Mouse (Mus musculus) spleen, postnatal 36 days (tissue): ENCODE measurements around the gene Kyat1.
"Not testable (repeated sequence)": the region's sequence is repeated elsewhere in the genome, so short reads cannot be mapped to it uniquely, and the experiment has no call there.

ENCODE experiments used
- DNase-seq, 2 experiments: peaks; one replicate each; pipeline ENCODE4 v3.0.0; 2022; ENCODE audit warnings: low spot score in 2 of 2, mixed read lengths in 1 of 2

The Kyat1 gene

DNA sequence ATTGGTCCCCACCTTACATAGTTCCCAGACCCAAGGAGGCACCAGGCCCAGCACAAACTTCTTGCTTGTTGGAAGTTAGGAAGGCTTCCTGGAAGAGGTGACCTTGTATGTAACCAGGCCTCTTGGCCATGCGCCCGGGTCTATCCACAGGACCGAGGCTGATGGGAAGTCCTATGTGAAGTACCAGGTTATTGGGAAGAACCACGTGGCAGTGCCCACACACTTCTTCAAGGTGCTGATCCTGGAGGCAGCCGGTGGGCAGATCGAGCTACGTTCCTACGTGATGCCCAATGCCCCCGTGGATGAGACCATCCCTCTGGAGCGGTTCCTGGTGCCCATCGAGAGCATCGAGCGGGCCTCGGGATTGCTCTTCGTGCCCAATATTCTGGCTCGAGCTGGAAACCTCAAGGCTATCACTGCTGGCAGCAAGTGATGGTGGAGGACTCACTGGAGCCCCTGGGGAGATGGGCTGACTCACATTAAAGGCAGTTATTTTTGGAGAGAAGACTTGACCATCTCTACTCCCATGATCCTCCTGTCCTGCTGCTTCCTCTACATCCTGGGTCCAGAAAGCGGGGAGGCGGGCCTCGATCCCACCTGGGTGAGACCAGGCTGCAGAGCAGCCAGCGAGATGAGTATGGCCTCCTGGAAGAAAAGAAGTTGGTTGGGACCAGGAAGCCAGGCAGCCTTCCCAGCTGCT, 32.0 kb downstream of the Kyat1 start:
- no peak for DNase-seq

DNA sequence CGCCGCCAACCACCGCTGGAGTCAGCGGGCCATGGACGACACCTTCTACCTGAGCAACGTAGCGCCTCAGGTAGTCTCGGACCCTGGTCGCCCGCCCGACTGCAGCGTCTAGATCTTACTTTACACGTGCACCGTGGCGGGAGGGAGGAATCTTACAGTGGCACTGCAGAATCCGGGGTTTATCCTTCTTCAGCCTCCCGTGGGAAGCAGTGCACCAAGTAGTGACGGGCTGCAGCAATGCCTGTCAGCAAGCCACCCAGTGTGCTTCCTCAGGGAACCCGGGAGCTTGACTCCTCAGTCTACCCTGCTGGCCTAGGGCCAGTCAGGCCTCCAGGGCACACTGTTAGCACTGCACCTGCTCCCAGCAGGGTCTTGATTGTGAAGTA, 33.7 kb downstream of the Kyat1 start:
- DNase-seq = no peak

DNA sequence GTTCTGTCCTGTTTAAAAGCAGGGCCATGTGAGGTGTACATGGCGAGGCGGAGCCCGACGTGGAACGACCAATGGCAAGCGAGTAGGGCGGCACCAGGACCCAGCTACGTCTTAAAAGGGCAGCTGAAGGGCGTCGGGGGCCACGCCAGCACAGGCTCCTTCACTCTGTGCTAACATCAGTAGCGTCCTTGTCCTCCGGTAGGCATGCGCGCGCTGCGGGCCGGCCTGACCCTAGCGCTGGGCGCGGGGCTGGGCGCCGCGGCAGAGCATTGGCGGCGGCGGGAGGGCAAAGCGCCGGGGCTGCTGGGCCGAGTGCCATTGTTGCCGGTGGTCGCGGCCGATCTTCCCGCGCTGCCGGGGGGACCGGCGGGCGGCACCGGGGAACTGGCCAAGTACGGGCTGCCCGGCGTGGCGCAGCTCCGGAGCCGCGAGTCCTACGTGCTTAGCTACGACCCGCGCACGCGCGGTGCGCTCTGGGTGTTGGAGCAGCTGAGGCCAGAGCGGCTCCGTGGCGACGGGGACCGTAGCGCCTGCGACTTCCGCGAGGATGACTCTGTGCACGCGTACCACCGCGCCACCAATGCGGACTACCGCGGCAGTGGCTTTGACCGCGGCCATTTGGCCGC, 34.2 kb downstream of the Kyat1 start, which contains the start of gene Endog:
TSS of gene Endog (plus strand) at position 123 of the 626 bp plus-strand sequence.
- DNase-seq = peak; percentile 84 to 87

DNA sequence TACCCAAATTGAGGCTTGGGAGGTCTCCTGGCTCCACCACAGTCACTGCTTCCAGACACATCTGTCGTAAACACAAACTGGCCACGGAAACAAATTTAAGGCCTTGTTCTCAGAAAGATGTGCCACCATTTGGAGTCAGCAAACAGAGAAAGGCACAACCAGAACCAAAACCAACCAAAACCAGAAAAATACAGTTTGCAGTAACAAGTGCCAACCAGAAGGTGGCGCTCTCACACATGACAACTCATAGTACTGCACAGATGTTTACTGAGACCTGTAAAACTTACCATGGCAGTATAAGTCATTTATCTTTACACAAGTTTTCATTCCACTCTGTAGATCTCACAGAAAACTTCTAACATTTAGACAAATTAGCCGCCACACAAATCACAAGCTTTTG, 39.0 kb downstream of the Kyat1 start:
- DNase-seq = no peak

DNA sequence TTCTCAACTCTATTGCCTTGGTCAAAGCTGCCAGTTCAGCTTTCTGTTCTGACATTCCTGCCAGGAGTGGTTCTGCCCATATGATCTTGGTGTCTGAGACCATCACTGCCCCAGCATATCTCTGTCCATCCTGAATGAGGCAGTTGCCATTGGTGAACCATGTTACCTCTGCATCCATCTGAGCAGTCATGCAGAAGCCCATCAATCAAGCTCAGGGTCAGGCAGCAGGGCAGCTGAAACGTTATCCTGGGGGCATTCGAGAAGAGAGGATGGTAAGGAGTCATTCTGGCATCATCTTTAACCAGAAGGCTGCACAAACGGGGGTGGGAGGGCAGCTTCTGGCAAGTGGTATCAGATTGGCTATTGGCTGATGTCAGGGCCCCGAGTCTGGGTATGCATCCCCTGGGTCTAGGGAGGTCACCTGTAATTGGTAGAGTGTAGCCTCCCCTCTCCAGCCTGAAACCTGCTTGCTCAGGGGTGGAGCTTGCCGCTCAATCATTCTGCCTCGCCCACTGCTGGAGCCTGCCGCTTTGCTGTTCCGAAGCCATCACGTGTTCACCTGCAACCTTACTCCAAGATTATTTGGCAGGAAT, 41.2 kb downstream of the Kyat1 start:
- DNase-seq = no peak

DNA sequence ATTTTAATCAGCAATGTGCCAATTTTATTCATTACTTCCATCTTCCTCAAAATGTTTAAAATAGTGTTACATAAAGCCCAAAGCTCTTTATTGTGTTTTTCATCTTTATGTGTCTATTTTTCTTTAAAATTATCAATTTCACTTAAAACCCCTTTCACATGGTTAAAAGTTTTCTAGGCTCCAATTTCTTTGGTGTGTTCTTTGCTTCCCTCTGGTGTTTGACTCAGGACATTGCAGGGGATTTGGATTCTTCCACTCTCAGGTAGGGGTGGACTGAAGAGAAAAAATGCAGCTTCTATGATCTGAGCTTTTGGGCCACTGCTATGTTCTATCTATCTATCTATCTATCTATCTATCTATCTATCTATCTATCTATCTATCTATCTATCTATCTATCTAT, 43.8 kb downstream of the Kyat1 start:
- DNase-seq = peak in 1 of 2 experiments; percentile 25

DNA sequence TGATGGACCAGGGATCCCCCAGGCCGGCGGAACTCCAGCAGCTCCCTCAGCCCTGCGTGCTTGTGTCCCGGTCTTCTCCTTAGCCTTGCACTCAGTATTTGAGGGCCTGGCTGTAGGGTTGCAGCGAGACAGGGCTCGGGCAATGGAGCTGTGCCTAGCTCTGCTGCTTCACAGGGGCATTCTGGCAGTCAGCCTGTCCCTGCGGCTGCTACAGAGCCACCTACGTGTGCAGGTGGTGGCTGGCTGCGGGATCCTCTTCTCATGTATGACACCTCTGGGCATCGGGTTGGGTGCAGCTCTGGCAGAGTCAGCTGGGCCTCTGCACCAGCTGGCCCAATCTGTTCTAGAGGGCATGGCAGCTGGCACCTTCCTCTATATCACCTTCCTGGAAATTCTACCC, 45.8 kb downstream of the Kyat1 start:
- not testable (repeated sequence) for DNase-seq

DNA sequence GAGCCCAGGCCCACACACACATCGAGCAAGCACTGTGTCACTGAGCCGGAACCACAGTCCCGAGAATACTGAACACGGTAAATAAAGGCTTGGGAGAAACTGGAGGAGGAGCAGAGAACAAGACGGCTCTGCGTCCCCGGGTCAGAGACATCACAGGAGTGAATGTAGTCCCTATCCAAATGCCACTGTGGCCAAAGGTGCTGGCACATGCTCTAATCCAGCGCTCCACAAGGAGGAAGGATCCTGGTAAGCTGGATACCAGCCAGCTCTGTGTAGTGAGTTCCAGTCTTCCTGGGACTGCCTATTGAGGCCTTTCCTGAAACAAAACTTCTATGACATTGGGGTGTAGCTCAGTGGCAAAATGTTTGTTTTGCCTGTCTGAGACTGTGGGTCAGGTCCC, 53.0 kb downstream of the Kyat1 start:
- no peak for DNase-seq

DNA sequence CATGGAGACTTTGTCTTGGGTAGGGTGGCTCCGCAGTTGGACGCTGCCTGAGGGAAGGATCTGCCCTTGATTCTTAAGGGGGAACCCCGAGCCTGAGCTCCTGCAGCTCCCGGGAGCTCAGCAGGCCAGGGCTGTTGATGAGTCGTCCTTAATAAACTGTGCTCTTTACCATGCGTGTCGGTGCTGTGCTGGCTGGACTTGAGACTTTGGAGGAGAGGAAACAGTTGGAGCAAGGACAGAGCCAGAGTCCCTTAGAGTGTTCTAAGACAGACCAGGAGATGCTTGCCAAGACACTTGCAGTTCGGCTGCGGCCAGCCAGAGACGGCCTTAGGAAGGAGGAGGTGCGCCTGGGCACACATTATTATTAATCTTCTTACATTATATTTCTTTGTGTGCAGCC, 53.8 kb downstream of the Kyat1 start:
- DNase-seq = no peak

DNA sequence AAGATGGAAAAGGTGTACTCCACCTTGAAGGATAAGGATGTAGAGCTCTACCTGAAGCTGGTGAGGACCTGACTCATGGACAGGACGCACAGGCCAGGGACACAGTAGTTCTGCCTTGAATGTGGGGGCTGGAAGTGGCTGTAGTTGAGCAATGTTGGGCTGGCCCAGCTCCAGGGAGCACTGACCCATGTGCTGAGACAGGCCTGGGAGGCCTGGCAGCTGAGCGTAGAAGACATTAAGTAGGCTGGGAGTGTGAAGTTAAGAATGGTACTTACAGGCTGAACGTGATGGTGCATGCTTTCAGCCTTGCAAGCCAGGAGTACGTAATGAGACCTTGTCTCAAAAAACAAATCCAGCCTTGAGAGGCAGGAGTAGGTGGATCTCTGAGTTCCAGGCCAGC, 58.2 kb downstream of the Kyat1 start:
- no peak for DNase-seq

DNA sequence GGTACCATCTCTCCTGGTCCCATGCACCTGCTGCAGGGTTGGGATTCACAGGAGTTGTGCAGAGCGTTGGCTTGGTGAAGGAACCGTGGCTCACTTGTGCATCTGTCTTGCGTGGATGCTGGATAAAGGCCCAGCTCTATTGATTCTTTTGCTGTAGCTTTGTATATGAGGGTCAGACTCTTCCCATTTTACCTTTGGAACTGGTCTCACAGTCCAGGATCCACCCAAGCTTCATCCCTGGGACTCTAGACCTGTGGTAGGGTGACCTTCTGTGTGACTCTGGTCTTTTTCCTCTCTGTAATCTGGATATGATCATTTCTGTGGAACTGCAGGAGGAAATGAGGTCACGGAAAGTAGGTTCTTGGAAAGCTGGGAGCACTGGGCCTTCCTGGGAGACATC, 61.2 kb downstream of the Kyat1 start:
- DNase-seq = no peak

DNA sequence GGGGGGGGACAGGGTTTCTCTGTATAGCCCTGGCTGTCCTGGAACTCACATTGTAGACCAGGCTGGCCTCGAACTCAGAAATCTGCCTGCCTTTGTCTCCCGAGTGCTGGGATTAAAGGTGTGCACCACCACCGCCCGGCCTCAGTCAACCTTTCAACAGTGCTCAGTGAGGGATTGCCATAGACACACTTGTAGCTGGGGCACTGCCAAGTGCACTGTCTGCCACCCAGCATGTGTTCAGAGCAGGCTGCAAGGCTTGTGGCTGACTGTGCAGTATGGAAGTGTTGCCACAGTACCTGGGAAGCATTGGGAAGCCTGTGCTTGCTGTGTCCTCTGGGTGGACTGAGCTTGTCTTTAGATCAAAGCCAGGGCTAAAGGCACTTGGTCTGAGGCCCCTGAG, 65.6 kb downstream of the Kyat1 start:
- not testable (repeated sequence) for DNase-seq

DNA sequence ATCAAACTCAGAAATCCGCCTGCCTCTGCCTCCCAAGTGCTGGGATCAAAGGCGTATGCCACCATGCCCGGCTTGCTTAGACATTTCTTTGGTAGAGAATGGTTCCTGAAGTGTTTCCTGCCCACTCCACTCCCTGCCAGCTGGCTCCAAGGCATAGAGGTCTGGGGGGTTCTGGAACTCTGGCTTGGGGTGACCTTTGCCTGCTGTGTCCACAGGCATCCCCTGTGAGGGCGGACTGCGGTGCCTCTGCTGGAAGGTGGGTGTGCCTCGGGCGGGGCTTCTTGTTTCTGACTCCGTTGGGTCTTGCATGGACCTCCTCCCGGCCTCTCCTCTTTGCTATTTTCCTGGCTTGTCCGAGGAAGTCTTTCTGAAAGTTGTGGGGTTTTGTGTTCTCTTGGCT, 69.2 kb downstream of the Kyat1 start:
- no peak for DNase-seq
